Mouse (Mus musculus) megakaryocyte-erythroid progenitor cell, adult 5-6 weeks (primary cell): ENCODE measurements around the gene Rwdd2b. TPM values are rescaled to one million over a fixed set of nuclear protein-coding genes. Genes with fewer than 3 reads are reported as not detected.

Experiments
- ATAC-seq: replicated peaks from 2 replicates; pipeline ENCODE4 v1.8.0; 2016; ENCODE audit warnings: mild to moderate bottlenecking, inconsistent platforms; ENCODE audit not compliant: severe bottlenecking, poor library complexity, low FRiP score, low TSS enrichment
- total RNA-seq, 2 experiments: library from RNA; stranded (forward) in 1 of 2; stranded (reverse) in 1 of 2; fragments of 200-1000, 215-1000 nt in 1 of 2; fragments of >200 nt in 1 of 2; fragmentation: Nextera tagmentation in 1 of 2; gene quantifications; 2 replicates each; pipeline ENCODE4 v1.2.3; 2014 to 2017

Rwdd2b gene
- total RNA-seq (2014; fragmentation: Nextera tagmentation) (7.6 and 10.9 TPM in 2 replicates), total RNA-seq (2017) (13.1 and 17.1 TPM in 2 replicates)

GRCm38 (mm10) chr16:87440184-87440686 lies at the start of gene Rwdd2b:
Gene Rwdd2b (minus strand): TSS chr16:87440573.
- ATAC-seq, result peak; percentile 96

GRCm38 (mm10) chr16:87488605-87489004 lies 48.2 kb upstream of the Rwdd2b start:
- ATAC-seq, result no peak

- no peak for ATAC-seq
Measured at GRCm38 (mm10) chr16:87486739-87487138, 46.4 kb upstream of the Rwdd2b start.

- no peak for ATAC-seq
Measured at GRCm38 (mm10) chr16:87484367-87484766, 44.0 kb upstream of the Rwdd2b start.

GRCm38 (mm10) chr16:87470579-87470978 lies 30.2 kb upstream of the Rwdd2b start:
- ATAC-seq, result no peak

- no peak for ATAC-seq
Measured at GRCm38 (mm10) chr16:87458752-87459151, 18.4 kb upstream of the Rwdd2b start.

- peak; percentile 59 for ATAC-seq
Measured at GRCm38 (mm10) chr16:87455180-87455611, 14.8 kb upstream of the Rwdd2b start.

- peak; percentile 96 for ATAC-seq
Measured at GRCm38 (mm10) chr16:87454419-87455179, 14.2 kb upstream of the Rwdd2b start, which contains the start of gene Usp16. Gene Usp16 (plus strand): TSS chr16:87454703.

- ATAC-seq, result no peak
Measured at GRCm38 (mm10) chr16:87453226-87453625, 12.9 kb upstream of the Rwdd2b start.

GRCm38 (mm10) chr16:87445528-87445927 lies 5.2 kb upstream of the Rwdd2b start:
- ATAC-seq, result no peak

- no peak for ATAC-seq
Measured at GRCm38 (mm10) chr16:87445110-87445509, 4.7 kb upstream of the Rwdd2b start.

- no peak for ATAC-seq
Measured at GRCm38 (mm10) chr16:87444071-87444470, 3.7 kb upstream of the Rwdd2b start.

GRCm38 (mm10) chr16:87443245-87443644 lies 2.9 kb upstream of the Rwdd2b start:
- ATAC-seq, result no peak

- no peak for ATAC-seq
Measured at GRCm38 (mm10) chr16:87442291-87442690, 1.9 kb upstream of the Rwdd2b start.

- ATAC-seq, result peak; percentile 77
Measured at GRCm38 (mm10) chr16:87441089-87441488, 716 bp upstream of the Rwdd2b start.

GRCm38 (mm10) chr16:87438697-87439096 lies 1.7 kb downstream of the Rwdd2b start:
- no peak for ATAC-seq

- ATAC-seq, result no peak
Measured at GRCm38 (mm10) chr16:87437096-87437495, 3.3 kb downstream of the Rwdd2b start.

- no peak for ATAC-seq
Measured at GRCm38 (mm10) chr16:87435411-87436205, 4.8 kb downstream of the Rwdd2b start.

GRCm38 (mm10) chr16:87434946-87435345 lies 5.4 kb downstream of the Rwdd2b start:
- no peak for ATAC-seq

- no peak for ATAC-seq
Measured at GRCm38 (mm10) chr16:87434266-87434665, 6.1 kb downstream of the Rwdd2b start.
